Mouse (Mus musculus) forebrain, embryonic 14.5 days (tissue): ENCODE data around the gene 4931440F15Rik. TPM values are rescaled to one million over a fixed set of nuclear protein-coding genes. Genes with fewer than 3 reads are reported as not detected.

Source experiments
- ATAC-seq: fragments of 200-750 bp; cut with Nextera tagmentation; 2 replicates; pipeline ENCODE4 v1.8.0; 2017; ENCODE audit warnings: mild to moderate bottlenecking, moderate library complexity
- DNase-seq: peaks from one replicate; pipeline ENCODE4 v3.0.0-alpha.2; 2015; ENCODE audit warnings: low spot score
- H3K27ac ChIP-seq: fragments of 300-500 bp; sonication (generic); 2 replicates; pipeline ENCODE4 v1.5.1; 2014; ENCODE audit warnings: low read depth, mild to moderate bottlenecking, control low read depth, low read length, moderate library complexity
- H3K27me3 ChIP-seq: fragments of 300-500 bp; sonication (generic); replicated peaks from 2 replicates; pipeline ENCODE4 v1.6.1; 2014; ENCODE audit warnings: low read length, control low read depth, mixed read lengths; ENCODE audit not compliant: control insufficient read depth, insufficient read depth
- H3K36me3 ChIP-seq: fragments of 300-500 bp; sonication (generic); 2 replicates; pipeline ENCODE4 v1.6.1; 2014; ENCODE audit warnings: low read length, control low read depth; ENCODE audit not compliant: control insufficient read depth, insufficient read depth
- H3K4me1 ChIP-seq: fragments of 300-500 bp; sonication (generic); 2 replicates; pipeline ENCODE4 v1.6.1; 2014; ENCODE audit warnings: antibody characterized with exemption, low read length, control low read depth; ENCODE audit not compliant: control insufficient read depth, insufficient read depth
- H3K4me2 ChIP-seq: fragments of 300-500 bp; sonication (generic); 2 replicates; pipeline ENCODE4 v1.6.1; 2014; ENCODE audit warnings: mild to moderate bottlenecking, control low read depth, low read length
- H3K4me3 ChIP-seq: fragments of 300-500 bp; sonication (generic); 2 replicates; pipeline ENCODE4 v1.5.1; 2014; ENCODE audit warnings: low read depth, low read length, control low read depth
- H3K9ac ChIP-seq: fragments of 300-500 bp; sonication (generic); 2 replicates; pipeline ENCODE4 v1.6.1; 2014; ENCODE audit warnings: mild to moderate bottlenecking, low read length, control low read depth, moderate library complexity
- H3K9me3 ChIP-seq: fragments of 300-500 bp; sonication (generic); replicated peaks from 2 replicates; pipeline ENCODE4 v1.6.1; 2016; ENCODE audit warnings: low read length, control low read depth, mixed read lengths; ENCODE audit not compliant: control insufficient read depth
- whole genome bisulfite sequencing: fragments of 180-500 bp; shearing (Covaris S2); extraction: QIAGEN DNeasy Blood & Tissue Kit; methylation state at CpG from one replicate; pipeline ENCODE4 v1.1.7; 2014; 5-methylcytosine and 5-hydroxymethylcytosine counted together
- polyA plus RNA-seq: library from polyadenylated mRNA; unstranded; fragments of >200 nt; fragmentation: Nextera tagmentation; extraction: Ambion mirVana; gene quantifications from 2 replicates; pipeline ENCODE4 v1.2.1, GENCODE M21; 2014

The 4931440F15Rik gene
- polyA plus RNA-seq, 1 experiment from 2014 or later: 0.11 TPM

- ATAC-seq (no peak), DNase-seq (no peak)
- Histone ChIP-seq H3K9ac (no peak overlapping the region), H3K4me3 (no peak overlapping the region), H3K36me3 (no peaks in the 10 kb centered on the region), H3K4me1 (no peaks in the 10 kb centered on the region), H3K27ac (no peak overlapping the region), H3K9me3 (no peaks in the 10 kb centered on the region), H3K4me2 (no peak overlapping the region), H3K27me3 (no peaks in the 10 kb centered on the region)
- WGBS: 92% methylated on average over 7 of the region's 7 CpGs
These were observed 16.4 kb downstream of the 4931440F15Rik start for GRCm38 (mm10) chr11:29808981-29809589.

- DNase-seq (no peak), ATAC-seq (no peak)
- Histone ChIP-seq H3K27me3 (no peaks in the 10 kb centered on the region), H3K9me3 (no peaks in the 10 kb centered on the region), H3K4me3 (no peak overlapping the region), H3K9ac (no peak overlapping the region), H3K36me3 (no peaks in the 10 kb centered on the region), H3K27ac (no peak overlapping the region), H3K4me2 (no peak overlapping the region), H3K4me1 (no peaks in the 10 kb centered on the region)
- 81% methylated on average over 9 of the region's 9 CpGs for WGBS
These were observed 17.1 kb downstream of the 4931440F15Rik start for GRCm38 (mm10) chr11:29808173-29808980.

- Histone ChIP-seq H3K4me2 (no peak overlapping the region), H3K27ac (no peak overlapping the region), H3K27me3 (no peaks in the 10 kb centered on the region), H3K4me3 (no peak overlapping the region), H3K36me3 (no peaks in the 10 kb centered on the region), H3K9me3 (no peaks in the 10 kb centered on the region), H3K4me1 (no peaks in the 10 kb centered on the region), H3K9ac (no peak overlapping the region)
- ATAC-seq: no peak
- DNase-seq: no peak
- WGBS: 85% methylated on average over 5 of the region's 5 CpGs
These were observed 18.1 kb downstream of the 4931440F15Rik start for GRCm38 (mm10) chr11:29807325-29807724.

GRCm38 (mm10) chr11:29801432-29802427, 23.7 kb downstream of the 4931440F15Rik start:
- DNase-seq (no peak), ATAC-seq (no peak)
- H3K4me3 ChIP-seq: no peak overlapping the region
- H3K27ac ChIP-seq: no peak overlapping the region
- H3K9me3 ChIP-seq: no peaks in the 10 kb centered on the region
- no peak overlapping the region for H3K4me2 ChIP-seq
- no peaks in the 10 kb centered on the region for H3K27me3 ChIP-seq
- WGBS: 88% methylated on average over 2 of the region's 2 CpGs
- H3K36me3 ChIP-seq: no peaks in the 10 kb centered on the region
- H3K9ac ChIP-seq: no peak overlapping the region
- H3K4me1 ChIP-seq: no peaks in the 10 kb centered on the region

GRCm38 (mm10) chr11:29799839-29800238, 25.6 kb downstream of the 4931440F15Rik start:
- no peak for ATAC-seq
- WGBS: 54% methylated on average over 1 of the region's 1 CpGs

GRCm38 (mm10) chr11:29795106-29795505, 30.4 kb downstream of the 4931440F15Rik start:
- no peaks in the 10 kb centered on the region for H3K4me1 ChIP-seq
- no peak for DNase-seq
- no peaks in the 10 kb centered on the region for H3K9me3 ChIP-seq
- H3K27me3 ChIP-seq: no peaks in the 10 kb centered on the region
- H3K4me3 ChIP-seq: no peak overlapping the region
- no peaks in the 10 kb centered on the region for H3K36me3 ChIP-seq
- no peak overlapping the region for H3K9ac ChIP-seq
- no peak overlapping the region for H3K4me2 ChIP-seq
- H3K27ac ChIP-seq: no peak overlapping the region
- ATAC-seq: no peak
- 87% methylated on average over 6 of the region's 6 CpGs for WGBS

More at GRCm38 (mm10) chr11:29799839-29800238, 25.6 kb downstream of the 4931440F15Rik start:
- Histone ChIP-seq H3K4me1 (no peaks in the 10 kb centered on the region), H3K27me3 (no peaks in the 10 kb centered on the region), H3K9ac (no peak overlapping the region), H3K4me3 (no peak overlapping the region), H3K9me3 (no peaks in the 10 kb centered on the region), H3K27ac (no peak overlapping the region), H3K36me3 (no peaks in the 10 kb centered on the region), H3K4me2 (no peak overlapping the region)
- no peak for DNase-seq

GRCm38 (mm10) chr11:29794475-29794874, 31.0 kb downstream of the 4931440F15Rik start:
- WGBS: 36% methylated on average over 2 of the region's 2 CpGs
- Histone ChIP-seq H3K9me3 (no peaks in the 10 kb centered on the region), H3K4me3 (no peak overlapping the region)

GRCm38 (mm10) chr11:29790796-29791195, 34.7 kb downstream of the 4931440F15Rik start:
- no peaks in the 10 kb centered on the region for H3K36me3 ChIP-seq
- H3K27ac ChIP-seq: no peak overlapping the region
- no peak for ATAC-seq
- no peaks in the 10 kb centered on the region for H3K9me3 ChIP-seq
- H3K4me3 ChIP-seq: no peak overlapping the region
- H3K9ac ChIP-seq: no peak overlapping the region
- DNase-seq: no peak
- peaks cover 12% of the 10 kb centered on the region for H3K4me1 ChIP-seq
- WGBS: 93% methylated on average over 2 of the region's 2 CpGs
- H3K4me2 ChIP-seq: no peak overlapping the region
- no peaks in the 10 kb centered on the region for H3K27me3 ChIP-seq

More at GRCm38 (mm10) chr11:29794475-29794874, 31.0 kb downstream of the 4931440F15Rik start:
- no peak for ATAC-seq
- H3K4me2 ChIP-seq: no peak overlapping the region
- H3K36me3 ChIP-seq: no peaks in the 10 kb centered on the region
- DNase-seq: no peak
- H3K9ac ChIP-seq: no peak overlapping the region
- no peak overlapping the region for H3K27ac ChIP-seq
- no peaks in the 10 kb centered on the region for H3K27me3 ChIP-seq
- H3K4me1 ChIP-seq: no peaks in the 10 kb centered on the region; the same call in 1 of the 2 replicates
